Mouse (Mus musculus): ENCODE measurements at regions not wholly inside any gene's neighbourhood (a gene's known extent, or its start where the extent isn't known, plus 50 kb on each side); places are given as distances from the start of the nearest gene placed in this dataset.
A peak's percentile ranks its signal among the peaks of the same experiment; 100 is the strongest.

GRCm38 (mm10) chr1:124783066-124783465 is 652.5 kb downstream of the Actr3 start:
- H3K4me3 ChIP-seq, result no peak overlapping the region
- no peaks in the 10 kb centered on the region for H3K27me3 ChIP-seq (ENCODE audit: poor library complexity, severe bottlenecking)
- H3K4me1 ChIP-seq, result no peaks in the 10 kb centered on the region
- no peaks in the 10 kb centered on the region for H3K36me3 ChIP-seq (replicated peaks)
- no peak for DNase-seq (ENCODE audit: extremely low spot score, low spot score)
- H3K9me3 ChIP-seq, result no peaks in the 10 kb centered on the region
- H3K27ac ChIP-seq, result no peak overlapping the region
- 86% methylated on average over 2 of the region's 2 CpGs for WGBS

DNA sequence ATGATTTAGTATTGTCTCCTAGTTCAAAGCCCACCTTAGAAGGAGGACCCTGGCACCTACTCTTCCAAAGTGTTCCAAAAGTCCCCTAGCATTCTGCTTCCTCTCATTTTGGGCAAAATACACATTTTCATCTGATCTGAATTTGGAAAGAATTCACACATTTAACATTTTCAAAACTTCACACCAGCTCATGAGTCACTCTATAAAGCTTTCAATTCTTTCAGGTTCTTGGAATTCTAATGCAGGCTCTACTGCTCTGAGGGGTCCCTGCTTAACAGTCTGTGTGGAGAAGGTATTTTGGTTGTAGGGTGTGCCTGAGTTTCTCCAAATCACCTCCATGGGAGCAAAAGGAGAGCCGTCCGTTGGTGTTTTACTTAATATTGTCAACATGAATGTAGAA is 657.8 kb downstream of the Actr3 start:
- Histone ChIP-seq H3K4me1 (no peaks in the 10 kb centered on the region), H3K4me3 (no peak overlapping the region), H3K27me3 (ENCODE audit: poor library complexity, severe bottlenecking) (no peaks in the 10 kb centered on the region), H3K9me3 (no peaks in the 10 kb centered on the region), H3K36me3 (replicated peaks) (no peaks in the 10 kb centered on the region), H3K27ac (no peak overlapping the region)
- 100% methylated on average over 2 of the region's 2 CpGs for WGBS
- no peak for DNase-seq (ENCODE audit: extremely low spot score, low spot score)

DNA sequence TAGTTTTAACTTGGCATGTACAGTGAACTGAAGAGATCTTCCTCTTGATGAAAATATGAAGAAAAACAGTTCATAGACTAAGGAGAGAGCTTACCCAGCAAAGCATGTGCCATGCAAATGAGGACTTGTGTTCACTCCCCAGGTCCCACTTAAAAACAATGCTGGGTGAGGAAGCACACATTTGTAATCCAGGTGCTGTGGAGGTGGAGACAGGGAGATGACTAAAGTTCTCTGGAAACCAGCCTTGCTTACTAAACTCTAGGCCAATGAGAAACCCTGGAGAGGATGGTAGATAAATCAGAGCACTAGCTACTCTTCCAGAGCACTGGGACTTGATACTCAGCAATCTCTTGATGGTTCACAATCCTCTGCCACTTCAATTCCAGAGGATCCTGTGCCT is 678.8 kb downstream of the Actr3 start:
- no peaks in the 10 kb centered on the region for H3K9me3 ChIP-seq
- no peaks in the 10 kb centered on the region for H3K36me3 ChIP-seq (replicated peaks)
- H3K4me3 ChIP-seq, result no peak overlapping the region
- no peak for DNase-seq (ENCODE audit: extremely low spot score, low spot score)
- no peaks in the 10 kb centered on the region for H3K4me1 ChIP-seq
- no peaks in the 10 kb centered on the region for H3K27me3 ChIP-seq (ENCODE audit: poor library complexity, severe bottlenecking)
- no peak overlapping the region for H3K27ac ChIP-seq

DNA sequence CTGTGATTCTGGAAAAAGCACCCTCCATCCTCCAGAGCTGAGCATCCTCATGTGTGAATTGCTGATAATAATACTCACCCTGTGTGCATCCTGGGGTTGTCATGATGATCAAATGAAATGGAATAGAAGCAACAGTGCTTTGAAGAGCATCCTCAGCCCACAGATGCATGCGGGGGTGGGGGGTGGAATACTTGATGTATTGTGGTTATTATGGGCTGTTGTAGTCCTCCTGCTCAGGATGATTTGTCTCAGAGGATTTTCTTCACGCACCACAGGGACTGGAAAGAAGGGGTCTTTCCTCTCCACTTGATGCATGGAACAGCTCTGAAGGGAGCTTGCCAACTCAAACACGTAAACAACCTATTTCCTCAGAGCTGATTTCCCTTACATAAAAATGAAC is 694.4 kb upstream of the Dpp10 start:
- Histone ChIP-seq H3K4me1 (no peaks in the 10 kb centered on the region), H3K9me3 (no peaks in the 10 kb centered on the region), H3K27me3 (ENCODE audit: poor library complexity, severe bottlenecking) (no peaks in the 10 kb centered on the region), H3K27ac (no peak overlapping the region), H3K36me3 (replicated peaks) (no peaks in the 10 kb centered on the region), H3K4me3 (no peak overlapping the region)
- DNase-seq (ENCODE audit: extremely low spot score, low spot score), result no peak
- 75% methylated on average over 3 of the region's 3 CpGs for WGBS

DNA sequence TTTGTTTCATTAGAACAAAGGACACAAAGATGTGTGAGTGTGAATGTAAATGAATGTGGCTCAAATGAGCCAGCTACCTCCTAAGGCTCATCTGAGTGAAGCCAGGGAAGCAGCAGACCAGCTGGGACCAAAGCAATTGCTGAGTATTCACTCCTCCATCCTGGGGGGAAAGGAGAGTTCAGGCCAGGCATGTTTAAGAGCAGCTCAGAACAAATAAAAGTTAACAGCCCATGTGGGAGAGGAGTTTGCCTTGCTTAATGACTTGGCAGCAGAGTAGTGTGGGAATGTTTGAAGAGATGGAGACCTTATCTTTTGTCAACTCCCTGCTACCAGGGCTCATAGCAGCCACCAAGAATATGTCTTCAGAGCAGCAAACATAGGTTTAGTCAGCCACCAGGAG is 685.0 kb upstream of the Dpp10 start:
- Histone ChIP-seq H3K27ac (no peak overlapping the region), H3K9me3 (no peaks in the 10 kb centered on the region), H3K4me3 (no peak overlapping the region), H3K36me3 (replicated peaks) (no peaks in the 10 kb centered on the region), H3K4me1 (no peaks in the 10 kb centered on the region), H3K27me3 (ENCODE audit: poor library complexity, severe bottlenecking) (no peaks in the 10 kb centered on the region)
- DNase-seq (ENCODE audit: extremely low spot score, low spot score), result no peak

DNA sequence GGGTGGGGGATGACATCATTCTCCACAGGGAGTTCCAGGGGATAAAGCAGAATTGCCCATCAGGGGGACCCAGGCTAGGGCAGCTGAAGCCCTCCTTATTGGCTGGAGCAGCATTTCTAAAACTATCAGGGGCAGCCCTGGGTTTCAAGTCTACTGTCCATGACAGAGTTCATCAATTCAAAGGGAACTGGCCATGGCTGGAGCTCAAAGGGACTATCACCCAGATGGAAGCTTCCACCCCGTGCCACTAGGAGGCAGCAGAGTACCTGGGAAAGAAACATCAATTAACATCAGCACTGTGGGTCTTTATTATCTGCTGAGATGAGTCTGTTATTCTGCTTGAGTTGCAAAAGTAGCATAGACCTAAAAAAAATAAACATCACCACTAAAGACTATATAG is 672.7 kb upstream of the Dpp10 start:
- 0% methylated on average over 1 of the region's 1 CpGs for WGBS
- no peaks in the 10 kb centered on the region for H3K9me3 ChIP-seq

GRCm38 (mm10) chr1:124706246-124706645 is 660.9 kb upstream of the Dpp10 start:
- no peaks in the 10 kb centered on the region for H3K36me3 ChIP-seq (replicated peaks)
- WGBS, result 93% methylated on average over 2 of the region's 2 CpGs
- H3K4me3 ChIP-seq, result no peak overlapping the region
- no peak overlapping the region for H3K27ac ChIP-seq
- H3K9me3 ChIP-seq, result no peaks in the 10 kb centered on the region
- no peak for DNase-seq (ENCODE audit: extremely low spot score, low spot score)
- no peaks in the 10 kb centered on the region for H3K27me3 ChIP-seq (ENCODE audit: poor library complexity, severe bottlenecking)
- H3K4me1 ChIP-seq, result no peaks in the 10 kb centered on the region

More for the DNA sequence above, 672.7 kb upstream of the Dpp10 start:
- peak; percentile 37 for DNase-seq (ENCODE audit: extremely low spot score, low spot score)
- H3K27me3 ChIP-seq (ENCODE audit: poor library complexity, severe bottlenecking), result no peaks in the 10 kb centered on the region
- no peak overlapping the region for H3K27ac ChIP-seq
- H3K4me3 ChIP-seq, result no peak overlapping the region
- no peaks in the 10 kb centered on the region for H3K4me1 ChIP-seq
- no peaks in the 10 kb centered on the region for H3K36me3 ChIP-seq (replicated peaks)

GRCm38 (mm10) chr1:124674420-124674819 is 629.1 kb upstream of the Dpp10 start:
- Histone ChIP-seq H3K27ac (no peak overlapping the region), H3K4me3 (no peak overlapping the region), H3K27me3 (ENCODE audit: poor library complexity, severe bottlenecking) (no peaks in the 10 kb centered on the region), H3K9me3 (no peaks in the 10 kb centered on the region), H3K36me3 (replicated peaks) (no peaks in the 10 kb centered on the region), H3K4me1 (no peaks in the 10 kb centered on the region)
- 32% methylated on average over 2 of the region's 2 CpGs for WGBS
- peak; percentile 18 for DNase-seq (ENCODE audit: extremely low spot score, low spot score)

DNA sequence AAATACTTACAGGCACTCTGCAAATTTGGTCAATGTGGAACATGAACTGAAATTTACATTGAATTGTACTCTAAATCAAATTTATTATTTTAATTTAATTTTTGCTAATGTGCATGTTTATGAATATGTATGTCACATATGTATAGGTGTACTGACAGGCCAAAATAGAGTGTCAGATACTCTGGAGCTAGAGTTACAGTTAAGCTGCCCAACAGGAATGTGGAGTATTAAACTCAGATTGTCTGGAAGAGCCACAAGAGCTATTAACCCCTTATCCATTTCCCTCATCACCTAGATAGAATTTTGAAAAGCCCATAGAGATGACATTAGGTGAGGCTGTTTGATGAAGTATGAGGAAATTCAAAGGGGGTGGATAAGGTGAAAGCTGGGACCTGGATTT is 607.5 kb upstream of the Dpp10 start:
- no peak overlapping the region for H3K27ac ChIP-seq
- H3K9me3 ChIP-seq, result no peaks in the 10 kb centered on the region
- no peaks in the 10 kb centered on the region for H3K27me3 ChIP-seq (ENCODE audit: poor library complexity, severe bottlenecking)
- no peak overlapping the region for H3K4me3 ChIP-seq
- DNase-seq (ENCODE audit: extremely low spot score, low spot score), result no peak
- no peaks in the 10 kb centered on the region for H3K4me1 ChIP-seq
- no peaks in the 10 kb centered on the region for H3K36me3 ChIP-seq (replicated peaks)

GRCm38 (mm10) chr1:124652251-124652861 is 607.0 kb upstream of the Dpp10 start:
- Histone ChIP-seq H3K4me1 (no peaks in the 10 kb centered on the region), H3K36me3 (replicated peaks) (no peaks in the 10 kb centered on the region), H3K9me3 (no peaks in the 10 kb centered on the region), H3K27ac (no peak overlapping the region), H3K4me3 (no peak overlapping the region), H3K27me3 (ENCODE audit: poor library complexity, severe bottlenecking) (no peaks in the 10 kb centered on the region)
- DNase-seq (ENCODE audit: extremely low spot score, low spot score), result no peak
- WGBS, result 82% methylated on average over 3 of the region's 3 CpGs

DNA sequence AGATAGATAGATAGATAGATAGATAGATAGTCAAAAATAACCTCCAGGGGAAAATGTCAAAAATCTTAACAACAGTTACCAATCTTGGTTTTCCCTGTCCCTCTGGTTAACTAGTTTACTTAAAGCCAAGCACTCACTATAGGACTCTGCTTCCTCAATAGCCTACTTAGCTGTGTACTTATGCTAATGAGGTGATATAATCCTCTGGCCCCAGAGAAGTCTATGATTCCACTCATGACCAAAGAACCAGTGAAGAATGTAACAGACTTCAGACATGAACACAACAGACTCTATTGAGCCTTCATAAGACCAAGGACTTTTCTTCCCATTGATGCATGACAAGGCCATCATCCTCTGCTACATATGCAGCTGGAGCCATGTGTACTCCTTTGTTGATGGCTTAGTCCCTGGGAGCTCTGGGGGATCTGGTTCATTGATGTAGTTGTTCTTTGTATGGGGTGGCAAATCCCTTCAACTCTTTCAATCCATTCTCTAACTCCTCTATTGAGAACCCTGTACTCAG is 589.9 kb upstream of the Dpp10 start:
- Histone ChIP-seq H3K4me1 (0 out of 2 replicates have a peak, but pooled peaks cover 5% of the 10 kb centered on the region), H3K4me3 (no peak overlapping the region), H3K36me3 (replicated peaks) (no peaks in the 10 kb centered on the region), H3K27me3 (ENCODE audit: poor library complexity, severe bottlenecking) (no peaks in the 10 kb centered on the region), H3K27ac (no peak overlapping the region), H3K9me3 (no peaks in the 10 kb centered on the region)
- no peak for DNase-seq (ENCODE audit: extremely low spot score, low spot score)

DNA sequence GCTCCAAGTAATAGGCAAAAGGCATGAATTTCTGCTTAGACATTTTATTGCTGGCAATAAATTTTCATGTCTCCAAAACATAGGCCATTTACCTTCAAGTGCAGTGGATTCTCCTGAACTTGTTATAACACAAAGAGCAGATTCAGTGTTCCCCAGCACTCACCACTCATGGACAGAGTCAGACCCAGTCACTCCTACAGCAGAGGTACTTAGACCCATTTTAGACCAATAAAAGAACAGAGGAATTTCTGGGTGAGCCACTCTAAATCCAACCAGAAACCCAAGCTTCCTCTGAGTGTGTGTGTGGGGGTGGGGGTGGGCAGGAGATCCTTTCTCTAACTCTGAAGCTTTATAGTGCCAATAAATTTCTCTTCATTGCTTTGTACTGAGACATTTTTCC is 584.7 kb upstream of the Dpp10 start:
- no peak for DNase-seq (ENCODE audit: extremely low spot score, low spot score)
- H3K4me3 ChIP-seq, result no peak overlapping the region
- no peaks in the 10 kb centered on the region for H3K4me1 ChIP-seq
- H3K27me3 ChIP-seq (ENCODE audit: poor library complexity, severe bottlenecking), result no peaks in the 10 kb centered on the region
- no peak overlapping the region for H3K27ac ChIP-seq
- H3K9me3 ChIP-seq, result no peaks in the 10 kb centered on the region
- no peaks in the 10 kb centered on the region for H3K36me3 ChIP-seq (replicated peaks)

GRCm38 (mm10) chr1:124584620-124585019 is 539.3 kb upstream of the Dpp10 start:
- no peak overlapping the region for H3K4me3 ChIP-seq
- no peaks in the 10 kb centered on the region for H3K9me3 ChIP-seq
- no peak overlapping the region for H3K27ac ChIP-seq
- 93% methylated on average over 1 of the region's 1 CpGs for WGBS
- no peaks in the 10 kb centered on the region for H3K36me3 ChIP-seq (replicated peaks)
- DNase-seq (ENCODE audit: extremely low spot score, low spot score), result no peak
- no peaks in the 10 kb centered on the region for H3K27me3 ChIP-seq (ENCODE audit: poor library complexity, severe bottlenecking)
- no peaks in the 10 kb centered on the region for H3K4me1 ChIP-seq

Data from forebrain, embryonic 10.5 days (tissue).